Mouse (Mus musculus) liver, postnatal 0 days (tissue): Measurements from ENCODE around the gene Cpm.

ENCODE experiments used
- CTCF ChIP-seq: sonication (generic); IDR thresholded peaks from 2 replicates; pipeline ENCODE4 v1.5.1; 2016; ENCODE audit warnings: antibody characterized with exemption, low read depth
- EP300 ChIP-seq: IDR thresholded peaks from 2 replicates; pipeline ENCODE4 v1.6.1; 2016; ENCODE audit warnings: antibody characterized with exemption, low read depth, mild to moderate bottlenecking

- TF ChIP-seq EP300 (no peak), CTCF (no peak)
These were observed 1.5 kb downstream of the Cpm start for GRCm38 (mm10) chr10:117630810-117631209.
